Comparison of ENCODE assay signal across 11 mouse cellular contexts in genomic region chr8:90302951-90303350, GRCm38 (mm10). TPM values are rescaled to one million over a fixed set of nuclear protein-coding genes. Genes with fewer than 3 reads are reported as not detected.
DNase-seq lines count a peak whose midpoint lies in the region; ATAC-seq and TF ChIP-seq lines count a peak whose summit lies in the region.
"Had no signal": no experiment of that assay in that cellular context is flagged by ENCODE, and none has a peak within 500 bp of the region (broad histone marks: within the 10 kb centered on the region; RNA-seq: fewer than 3 reads in every experiment).

No protein-coding gene starts in this region.

- 0 out of 2 replicates have a peak, but pooled peaks cover 3% of the 10 kb centered on the region for H3K9me3 ChIP-seq in embryonic facial prominence, embryonic 12.5 days
- H3K9me3 ChIP-seq in embryonic facial prominence, embryonic 10.5 days, result peaks cover 5% of the 10 kb centered on the region; the same call in 1 of the 2 replicates
- H3K9me3 ChIP-seq in lung, embryonic 14.5 days (ENCODE audit: low read depth, low read length), result no peaks in the 10 kb centered on the region; the same call in 1 of the 2 replicates
- no peaks in the 10 kb centered on the region for H3K9me3 ChIP-seq in limb, embryonic 15.5 days
- no peaks in the 10 kb centered on the region for H3K9me3 ChIP-seq in neural tube, embryonic 15.5 days (replicated peaks)

- no peak for ATAC-seq in embryonic facial prominence, embryonic 12.5 days (ENCODE audit: insufficient number of reproducible peaks, insufficient read depth, low FRiP score, low TSS enrichment)
- ATAC-seq in lung, embryonic 14.5 days (ENCODE audit: insufficient read depth), result peak; percentile 76
- 0 out of 2 replicates have a peak, but pooled peaks have one; percentile 53 for ATAC-seq in limb, embryonic 15.5 days (ENCODE audit: insufficient number of reproducible peaks, low FRiP score, low TSS enrichment, low read depth)
- ATAC-seq in neural tube, embryonic 15.5 days (ENCODE audit: low FRiP score), result no peak; the same call in 1 of the 2 replicates
- ATAC-seq: inflammation-experienced regulatory T-cells, adult 6 months had no signal

- 0 out of 2 replicates have a peak overlapping the region, but pooled peaks have one; percentile 54 for H3K27ac ChIP-seq in embryonic facial prominence, embryonic 12.5 days
- no peak overlapping the region for H3K27ac ChIP-seq in embryonic facial prominence, embryonic 10.5 days (replicated peaks)
- H3K27ac ChIP-seq in lung, embryonic 14.5 days (ENCODE audit: low read depth), result peak overlapping the region; percentile 51; the same call in 1 of the 2 replicates
- no peak overlapping the region for H3K27ac ChIP-seq in limb, embryonic 15.5 days
- peak overlapping the region; percentile 81 for H3K27ac ChIP-seq in neural tube, embryonic 15.5 days (replicated peaks)

- TF ChIP-seq POLR2A in lung, adult 2 months (IDR thresholded peaks at IDR 0.05; ENCODE audit: borderline replicate concordance, extremely low read depth, low read depth, low read length), result no peak

- H3K9ac ChIP-seq in embryonic facial prominence, embryonic 12.5 days, result no peak overlapping the region
- H3K9ac ChIP-seq in lung, embryonic 14.5 days, result no peak overlapping the region
- no peak overlapping the region for H3K9ac ChIP-seq in limb, embryonic 15.5 days
- no peak overlapping the region for H3K9ac ChIP-seq in neural tube, embryonic 15.5 days (replicated peaks)

- peaks cover 17% of the 10 kb centered on the region for H3K4me1 ChIP-seq in embryonic facial prominence, embryonic 12.5 days
- peaks cover 14% of the 10 kb centered on the region; the same call in 1 of the 2 replicates for H3K4me1 ChIP-seq in embryonic facial prominence, embryonic 10.5 days
- peaks cover 12% of the 10 kb centered on the region for H3K4me1 ChIP-seq in lung, embryonic 14.5 days (ENCODE audit: insufficient read depth)
- H3K4me1 ChIP-seq in lung, adult 2 months (ENCODE audit: control insufficient read depth, insufficient read depth, low read length), result peaks cover 2% of the 10 kb centered on the region; the same call in 1 of the 2 replicates
- peaks cover 17% of the 10 kb centered on the region; the same call in 1 of the 2 replicates for H3K4me1 ChIP-seq in limb, embryonic 15.5 days
- H3K4me1 ChIP-seq in neural tube, embryonic 15.5 days, result peaks cover 52% of the 10 kb centered on the region

- no peaks in the 10 kb centered on the region for H3K36me3 ChIP-seq in embryonic facial prominence, embryonic 12.5 days
- H3K36me3 ChIP-seq in embryonic facial prominence, embryonic 10.5 days (replicated peaks), result peaks cover 12% of the 10 kb centered on the region
- H3K36me3 ChIP-seq in lung, embryonic 14.5 days (ENCODE audit: insufficient read depth), result no peaks in the 10 kb centered on the region
- no peaks in the 10 kb centered on the region for H3K36me3 ChIP-seq in limb, embryonic 15.5 days
- no peaks in the 10 kb centered on the region for H3K36me3 ChIP-seq in neural tube, embryonic 15.5 days
- H3K36me3 ChIP-seq: G1E had no signal

- no peak for DNase-seq in embryonic facial prominence, embryonic 10.5 days (ENCODE audit: low spot score)
- DNase-seq in lung, embryonic 14.5 days, result peak; percentile 86
- DNase-seq in lung, adult 2 months, result no peak
- DNase-seq in left cerebral cortex, adult 11 months (ENCODE audit: low spot score), result no peak
- no peak for DNase-seq in adrenal gland, postnatal 10 days
- DNase-seq: adrenal gland, postnatal 14 days had no signal

- no peak for TF ChIP-seq CTCF in lung, embryonic 14.5 days (IDR thresholded peaks at IDR 0.05; ENCODE audit: low read depth)
- no peak for TF ChIP-seq CTCF in lung, adult 2 months (IDR thresholded peaks at IDR 0.05; ENCODE audit: insufficient read depth, low read length)

- H3K27me3 ChIP-seq in embryonic facial prominence, embryonic 12.5 days, result no peaks in the 10 kb centered on the region
- no peaks in the 10 kb centered on the region for H3K27me3 ChIP-seq in embryonic facial prominence, embryonic 10.5 days (replicated peaks; ENCODE audit: low read depth, poor library complexity, severe bottlenecking)
- no peaks in the 10 kb centered on the region for H3K27me3 ChIP-seq in lung, embryonic 14.5 days (ENCODE audit: insufficient read depth, low read length)
- H3K27me3 ChIP-seq in limb, embryonic 15.5 days, result 0 out of 2 replicates have a peak, but pooled peaks cover 4% of the 10 kb centered on the region
- H3K27me3 ChIP-seq in neural tube, embryonic 15.5 days (replicated peaks), result no peaks in the 10 kb centered on the region

- no peak overlapping the region for H3K4me3 ChIP-seq in embryonic facial prominence, embryonic 12.5 days
- no peak overlapping the region for H3K4me3 ChIP-seq in embryonic facial prominence, embryonic 10.5 days
- H3K4me3 ChIP-seq in lung, embryonic 14.5 days (ENCODE audit: low read depth, low read length), result no peak overlapping the region
- no peak overlapping the region for H3K4me3 ChIP-seq in lung, adult 2 months (replicated peaks; ENCODE audit: extremely low read depth, low read depth, low read length)
- no peak overlapping the region for H3K4me3 ChIP-seq in limb, embryonic 15.5 days
- H3K4me3 ChIP-seq in neural tube, embryonic 15.5 days (replicated peaks), result no peak overlapping the region

- whole genome bisulfite sequencing in embryonic facial prominence, embryonic 12.5 days, result 63% methylated on average over 12 of the region's 12 CpGs
- WGBS in embryonic facial prominence, embryonic 10.5 days, result 92% methylated on average over 12 of the region's 12 CpGs
- 35% methylated on average over 12 of the region's 12 CpGs for WGBS in lung, embryonic 14.5 days
- 34% methylated on average over 12 of the region's 12 CpGs for WGBS in lung, adult 2 months
- 45% methylated on average over 12 of the region's 12 CpGs for WGBS in limb, embryonic 15.5 days
- WGBS in neural tube, embryonic 15.5 days, result 24% methylated on average over 12 of the region's 12 CpGs

- no peak overlapping the region for H3K4me2 ChIP-seq in embryonic facial prominence, embryonic 12.5 days (replicated peaks)
- H3K4me2 ChIP-seq in lung, embryonic 14.5 days, result peak overlapping the region; percentile 34
- H3K4me2 ChIP-seq in limb, embryonic 15.5 days, result 0 out of 2 replicates have a peak overlapping the region, but pooled peaks have one; percentile 2
- peak overlapping the region; percentile 40 for H3K4me2 ChIP-seq in neural tube, embryonic 15.5 days

RNA-seq across cellular contexts. Expression of gene Tox3, which starts 45.2 kb away (rescaled TPM):
- 13.8 and 18.3 TPM in 2 replicates for polyA plus RNA-seq in embryonic facial prominence, embryonic 12.5 days (2016; fragmentation: Nextera tagmentation; extraction: Ambion mirVana)
- 7.9 and 9.6 TPM in 2 replicates for polyA plus RNA-seq in embryonic facial prominence, embryonic 10.5 days (2016; fragmentation: Nextera tagmentation; extraction: Ambion mirVana)
- polyA plus RNA-seq in lung, embryonic 14.5 days (2014; fragmentation: Nextera tagmentation; extraction: Ambion mirVana), result 7.6 and 8.2 TPM in 2 replicates
- 13.8 and 17.3 TPM in 2 replicates for polyA plus RNA-seq in lung, adult 2 months (2012; rRNA removed)
- polyA plus RNA-seq in limb, embryonic 15.5 days (2015; fragmentation: Nextera tagmentation; extraction: Ambion mirVana), result 4.2 and 5.4 TPM in 2 replicates
- polyA plus RNA-seq in neural tube, embryonic 15.5 days (2015; fragmentation: Nextera tagmentation; extraction: Ambion mirVana), result 16.3 and 23.4 TPM in 2 replicates
- 1 to 10 TPM; 3.9 to 5.1 TPM for total RNA-seq in adrenal gland, postnatal 10 days (2021)
- total RNA-seq: G1E had no signal
- polyA plus RNA-seq: G1E; inflammation-experienced regulatory T-cells, adult 6 months had no signal

Comparison
In these comparisons a context has a peak if more than half of its experiments do, and no peak if none do; other contexts are left out.
1. H3K27ac ChIP-seq: peak in embryonic facial prominence, embryonic 12.5 days (single experiment), lung, embryonic 14.5 days (single experiment) and neural tube, embryonic 15.5 days (single experiment); none in embryonic facial prominence, embryonic 10.5 days (single experiment) and limb, embryonic 15.5 days (single experiment).
2. ATAC-seq: peak in lung, embryonic 14.5 days (single experiment) and limb, embryonic 15.5 days (single experiment); none in embryonic facial prominence, embryonic 12.5 days (single experiment) and neural tube, embryonic 15.5 days (single experiment).